18 mouse cellular contexts compared by ENCODE assay signal in genomic region chr7:28578543-28579053, GRCm38 (mm10). TPM values are rescaled to one million over a fixed set of nuclear protein-coding genes. Genes with fewer than 3 reads are reported as not detected.
DNase-seq lines count a peak whose midpoint lies in the region; ATAC-seq lines count a peak whose summit lies in the region.
"Had no signal": no experiment of that assay in that cellular context is flagged by ENCODE, and none has a peak within 500 bp of the region (broad histone marks: within the 10 kb centered on the region; RNA-seq: fewer than 3 reads in every experiment).

No protein-coding gene starts in this region.

- no peak overlapping the region for H3K4me3 ChIP-seq in heart, embryonic 15.5 days
- H3K4me3 ChIP-seq in lung, embryonic 16.5 days (ENCODE audit: low read length), result no peak overlapping the region
- H3K4me3 ChIP-seq in embryonic facial prominence, embryonic 15.5 days (replicated peaks), result no peak overlapping the region
- H3K4me3 ChIP-seq: limb, embryonic 13.5 days; midbrain, embryonic 13.5 days had no signal

- WGBS in heart, embryonic 15.5 days, result 65% methylated on average over 5 of the region's 5 CpGs
- 66% methylated on average over 5 of the region's 5 CpGs for WGBS in lung, embryonic 16.5 days
- WGBS in embryonic facial prominence, embryonic 15.5 days, result 73% methylated on average over 5 of the region's 5 CpGs

- H3K9me3 ChIP-seq in heart, embryonic 15.5 days (replicated peaks), result no peaks in the 10 kb centered on the region
- H3K9me3 ChIP-seq in lung, embryonic 16.5 days (ENCODE audit: control insufficient read depth, low read length), result no peaks in the 10 kb centered on the region
- H3K9me3 ChIP-seq in embryonic facial prominence, embryonic 15.5 days (replicated peaks), result no peaks in the 10 kb centered on the region
- H3K9me3 ChIP-seq: limb, embryonic 13.5 days; midbrain, embryonic 13.5 days had no signal

- peak overlapping the region; percentile 63; the same call in 1 of the 2 replicates for H3K27ac ChIP-seq in heart, embryonic 15.5 days
- H3K27ac ChIP-seq in lung, embryonic 16.5 days (ENCODE audit: low read length), result peak overlapping the region; percentile 94
- H3K27ac ChIP-seq in embryonic facial prominence, embryonic 15.5 days (replicated peaks), result peak overlapping the region; percentile 78; the same call in 1 of the 2 replicates
- H3K27ac ChIP-seq: midbrain, embryonic 13.5 days had no signal

- no peaks in the 10 kb centered on the region for H3K27me3 ChIP-seq in heart, embryonic 15.5 days
- H3K27me3 ChIP-seq in lung, embryonic 16.5 days (ENCODE audit: control insufficient read depth, insufficient read depth, low read depth, low read length), result no peaks in the 10 kb centered on the region
- H3K27me3 ChIP-seq in embryonic facial prominence, embryonic 15.5 days, result no peaks in the 10 kb centered on the region
- H3K27me3 ChIP-seq: limb, embryonic 13.5 days; midbrain, embryonic 13.5 days had no signal

- DNase-seq in heart, postnatal 14 days, result no peak
- DNase-seq in lung, postnatal 14 days, result no peak
- no peak for DNase-seq in adipocyte (ENCODE audit: low spot score)
- DNase-seq: cerebellum, adult 9-10 months; forebrain, postnatal 0 days; layer of hippocampus, adult 9-11 months; retina, postnatal 1 day; thymus, postnatal 36 days had no signal

- H3K4me2 ChIP-seq in heart, embryonic 15.5 days, result no peak overlapping the region
- H3K4me2 ChIP-seq in lung, embryonic 16.5 days (ENCODE audit: low read depth, low read length), result no peak overlapping the region
- no peak overlapping the region for H3K4me2 ChIP-seq in embryonic facial prominence, embryonic 15.5 days (replicated peaks)
- H3K4me2 ChIP-seq: limb, embryonic 13.5 days; midbrain, embryonic 13.5 days had no signal

- H3K9ac ChIP-seq in heart, embryonic 15.5 days, result no peak overlapping the region
- no peak overlapping the region for H3K9ac ChIP-seq in lung, embryonic 16.5 days (ENCODE audit: low read length)
- no peak overlapping the region for H3K9ac ChIP-seq in embryonic facial prominence, embryonic 15.5 days
- H3K9ac ChIP-seq: forebrain, postnatal 0 days; midbrain, embryonic 13.5 days had no signal

- ATAC-seq in heart, embryonic 15.5 days (replicated peaks; ENCODE audit: insufficient number of reproducible peaks, insufficient read depth, low FRiP score, low read depth), result no peak
- no peak for ATAC-seq in lung, embryonic 16.5 days (ENCODE audit: low read depth)
- no peak for ATAC-seq in embryonic facial prominence, embryonic 15.5 days (ENCODE audit: insufficient number of reproducible peaks, low FRiP score, low TSS enrichment, low read depth)
- no peak for ATAC-seq in frontal cortex, adult (ENCODE audit: low TSS enrichment)
- ATAC-seq: forebrain, postnatal 0 days; hindbrain, embryonic 16.5 days; midbrain, embryonic 13.5 days had no signal

- H3K36me3 ChIP-seq in heart, embryonic 15.5 days, result no peaks in the 10 kb centered on the region
- 0 out of 2 replicates have a peak, but pooled peaks cover 2% of the 10 kb centered on the region for H3K36me3 ChIP-seq in lung, embryonic 16.5 days (ENCODE audit: control insufficient read depth, insufficient read depth, low read length)
- H3K36me3 ChIP-seq in embryonic facial prominence, embryonic 15.5 days, result no peaks in the 10 kb centered on the region
- H3K36me3 ChIP-seq: midbrain, embryonic 13.5 days had no signal

- peaks cover 59% of the 10 kb centered on the region for H3K4me1 ChIP-seq in heart, embryonic 15.5 days (replicated peaks)
- H3K4me1 ChIP-seq in lung, embryonic 16.5 days (replicated peaks; ENCODE audit: control insufficient read depth, insufficient read depth, low read length), result peaks cover 57% of the 10 kb centered on the region
- H3K4me1 ChIP-seq in embryonic facial prominence, embryonic 15.5 days, result peaks cover 66% of the 10 kb centered on the region

- intact Hi-C loops in heart, postnatal 14 days (cut with DNase I), result no loop called here

RNA-seq across cellular contexts. Expression of gene Samd4b, which starts 19.3 kb away (rescaled TPM):
- polyA plus RNA-seq in heart, embryonic 15.5 days (2015; fragmentation: Nextera tagmentation; extraction: Ambion mirVana), result 17.9 and 25.6 TPM in 2 replicates
- total RNA-seq in heart, postnatal 14 days (2021), result 10 to 100 TPM; 32.1 to 32.4 TPM
- 11.9 and 15.1 TPM in 2 replicates for polyA plus RNA-seq in lung, embryonic 16.5 days (2015; fragmentation: Nextera tagmentation; extraction: Ambion mirVana)
- polyA plus RNA-seq in embryonic facial prominence, embryonic 15.5 days (2015; fragmentation: Nextera tagmentation; extraction: Ambion mirVana), result 32.8 and 34.1 TPM in 2 replicates

RNA-seq across cellular contexts. Expression of gene Pak4, which starts 19.4 kb away (rescaled TPM):
- 23.3 and 32.3 TPM in 2 replicates for polyA plus RNA-seq in heart, embryonic 15.5 days (2015; fragmentation: Nextera tagmentation; extraction: Ambion mirVana)
- 1 to 10 TPM; 8.5 to 9.9 TPM for total RNA-seq in heart, postnatal 14 days (2021)
- 58.2 and 60.5 TPM in 2 replicates for polyA plus RNA-seq in lung, embryonic 16.5 days (2015; fragmentation: Nextera tagmentation; extraction: Ambion mirVana)
- 37.4 and 39.3 TPM in 2 replicates for polyA plus RNA-seq in embryonic facial prominence, embryonic 15.5 days (2015; fragmentation: Nextera tagmentation; extraction: Ambion mirVana)

RNA-seq across cellular contexts. Expression of gene Nccrp1, which starts 31.5 kb away (rescaled TPM):
- polyA plus RNA-seq in heart, embryonic 15.5 days (2015; fragmentation: Nextera tagmentation; extraction: Ambion mirVana), result not detected in 2 replicates
- not detected for total RNA-seq in heart, postnatal 14 days (2021)
- polyA plus RNA-seq in lung, embryonic 16.5 days (2015; fragmentation: Nextera tagmentation; extraction: Ambion mirVana), result not detected in 2 replicates
- polyA plus RNA-seq in embryonic facial prominence, embryonic 15.5 days (2015; fragmentation: Nextera tagmentation; extraction: Ambion mirVana), result 2.6 and 4.6 TPM in 2 replicates
- polyA plus RNA-seq: forebrain, postnatal 0 days; hindbrain, embryonic 16.5 days; limb, embryonic 13.5 days; midbrain, embryonic 13.5 days had no signal

RNA-seq across cellular contexts. Expression of gene Sycn, which starts 37.9 kb away (rescaled TPM):
- polyA plus RNA-seq in heart, embryonic 15.5 days (2015; fragmentation: Nextera tagmentation; extraction: Ambion mirVana), result not detected in 2 replicates
- total RNA-seq in heart, postnatal 14 days (2021), result not detected
- polyA plus RNA-seq in lung, embryonic 16.5 days (2015; fragmentation: Nextera tagmentation; extraction: Ambion mirVana), result not detected in 2 replicates
- polyA plus RNA-seq in embryonic facial prominence, embryonic 15.5 days (2015; fragmentation: Nextera tagmentation; extraction: Ambion mirVana), result not detected in 2 replicates
- total RNA-seq: forebrain, postnatal 0 days had no signal
- polyA plus RNA-seq: brain, embryonic 14.5 days; forebrain, postnatal 0 days; hindbrain, embryonic 16.5 days; limb, embryonic 13.5 days; midbrain, embryonic 13.5 days; neural tube, embryonic 11.5 days had no signal

RNA-seq across cellular contexts. Expression of gene Acp7, which starts 52.5 kb away (rescaled TPM):
- polyA plus RNA-seq in heart, embryonic 15.5 days (2015; fragmentation: Nextera tagmentation; extraction: Ambion mirVana), result not detected in 2 replicates
- total RNA-seq in heart, postnatal 14 days (2021), result not detected
- not detected in 2 replicates for polyA plus RNA-seq in lung, embryonic 16.5 days (2015; fragmentation: Nextera tagmentation; extraction: Ambion mirVana)
- polyA plus RNA-seq in embryonic facial prominence, embryonic 15.5 days (2015; fragmentation: Nextera tagmentation; extraction: Ambion mirVana), result 1.3 and 1.9 TPM in 2 replicates
- polyA plus RNA-seq: gonadal fat pad, adult 2 months; limb, embryonic 13.5 days; midbrain, embryonic 13.5 days; neural tube, embryonic 11.5 days had no signal
